Mouse (Mus musculus) liver, adult 2 months (tissue): Measurements from ENCODE around the gene Nr4a3.

Experiments
- CTCF ChIP-seq: fragments of 200-500 bp; IDR thresholded peaks from 2 replicates; pipeline ENCODE4 v1.5.1; 2011; ENCODE audit warnings: low read depth, low read length, control low read depth
- POLR2A ChIP-seq: fragments of 200-500 bp; IDR thresholded peaks from 2 replicates; pipeline ENCODE4 v1.6.1; 2011; ENCODE audit warnings: low read length, control low read depth; ENCODE audit not compliant: insufficient read depth; ENCODE audit errors: extremely low read depth

GRCm38 (mm10) chr4:48022966-48023365, 22.0 kb upstream of the Nr4a3 start:
- TF ChIP-seq POLR2A, result no peak
- no peak for TF ChIP-seq CTCF
